Mouse (Mus musculus): Measurements from ENCODE around the gene Gna15. TPM values are rescaled to one million over a fixed set of nuclear protein-coding genes. Genes with fewer than 3 reads are reported as not detected.

Gene Gna15
- polyA plus RNA-seq, 1 experiment from 2014 or later = 0.63 TPM

GRCm38 (mm10) chr10:81463531-81463930 is 60.5 kb downstream of the Gna15 start:
- 72% methylated on average over 4 of the region's 4 CpGs for WGBS
- Histone ChIP-seq H3K4me3 (peak overlapping the region; percentile 56; the same call in 1 of the 2 replicates), H3K36me3 (no peaks in the 10 kb centered on the region), H3K4me1 (replicated peaks) (peaks cover 45% of the 10 kb centered on the region), H3K9me3 (no peaks in the 10 kb centered on the region), H3K27ac (no peak overlapping the region), H3K27me3 (ENCODE audit: insufficient read depth, poor library complexity, severe bottlenecking) (peaks cover 100% of the 10 kb centered on the region)
- DNase-seq (ENCODE audit: low spot score) = peak; percentile 3

DNA sequence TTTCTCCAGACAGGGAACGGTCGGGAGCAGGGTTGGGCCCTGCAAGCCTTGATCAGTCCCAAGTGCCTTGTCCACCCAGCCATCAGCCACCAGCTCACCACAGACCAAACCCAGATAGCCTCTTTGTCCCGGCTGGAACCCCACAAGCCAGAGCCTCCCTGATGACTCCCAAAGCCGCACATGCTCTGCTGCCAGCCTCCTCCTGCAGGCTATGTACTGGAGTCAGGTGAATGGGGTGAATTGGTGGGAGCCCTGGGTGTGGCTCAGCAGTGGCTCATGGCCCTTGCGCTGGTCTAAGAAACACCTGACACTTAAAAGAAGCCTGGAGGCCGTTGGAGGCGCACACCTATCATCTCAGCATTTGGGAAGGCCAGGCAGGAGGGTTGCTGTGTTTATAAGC is 61.1 kb downstream of the Gna15 start:
- Histone ChIP-seq H3K4me3 (no peak overlapping the region), H3K27ac (no peak overlapping the region)
- no peak for DNase-seq (ENCODE audit: low spot score)

DNA sequence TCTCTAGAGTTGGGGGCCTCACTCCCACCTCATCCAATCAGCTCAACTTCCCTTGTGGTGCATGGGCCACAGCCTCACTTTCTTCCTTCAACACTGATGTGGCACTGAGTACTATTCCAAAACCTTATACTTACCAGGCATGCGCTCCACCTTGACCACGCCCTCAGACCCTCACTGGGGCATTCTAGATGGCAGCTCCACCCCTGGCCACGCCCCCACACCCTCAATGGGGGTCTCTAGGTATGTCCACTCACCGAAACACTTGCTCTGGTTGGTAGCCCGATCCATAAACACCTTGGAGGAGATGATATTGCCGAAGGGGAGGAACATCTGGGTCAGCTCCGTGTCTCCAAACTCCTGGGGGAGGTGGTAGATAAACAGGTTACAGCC is 61.6 kb downstream of the Gna15 start:
- peaks cover 37% of the 10 kb centered on the region for H3K4me1 ChIP-seq (replicated peaks)
- no peak overlapping the region for H3K4me3 ChIP-seq
- H3K36me3 ChIP-seq = no peaks in the 10 kb centered on the region
- WGBS = 39% methylated on average over 7 of the region's 7 CpGs
- DNase-seq (ENCODE audit: low spot score) = no peak
- no peaks in the 10 kb centered on the region for H3K9me3 ChIP-seq
- H3K27ac ChIP-seq = no peak overlapping the region
- H3K27me3 ChIP-seq (ENCODE audit: insufficient read depth, poor library complexity, severe bottlenecking) = peaks cover 100% of the 10 kb centered on the region

More for the DNA sequence above, 61.1 kb downstream of the Gna15 start:
- Histone ChIP-seq H3K27me3 (ENCODE audit: insufficient read depth, poor library complexity, severe bottlenecking) (peaks cover 100% of the 10 kb centered on the region), H3K36me3 (no peaks in the 10 kb centered on the region), H3K4me1 (replicated peaks) (peaks cover 42% of the 10 kb centered on the region), H3K9me3 (no peaks in the 10 kb centered on the region)
- 83% methylated on average over 7 of the region's 7 CpGs for WGBS

DNA sequence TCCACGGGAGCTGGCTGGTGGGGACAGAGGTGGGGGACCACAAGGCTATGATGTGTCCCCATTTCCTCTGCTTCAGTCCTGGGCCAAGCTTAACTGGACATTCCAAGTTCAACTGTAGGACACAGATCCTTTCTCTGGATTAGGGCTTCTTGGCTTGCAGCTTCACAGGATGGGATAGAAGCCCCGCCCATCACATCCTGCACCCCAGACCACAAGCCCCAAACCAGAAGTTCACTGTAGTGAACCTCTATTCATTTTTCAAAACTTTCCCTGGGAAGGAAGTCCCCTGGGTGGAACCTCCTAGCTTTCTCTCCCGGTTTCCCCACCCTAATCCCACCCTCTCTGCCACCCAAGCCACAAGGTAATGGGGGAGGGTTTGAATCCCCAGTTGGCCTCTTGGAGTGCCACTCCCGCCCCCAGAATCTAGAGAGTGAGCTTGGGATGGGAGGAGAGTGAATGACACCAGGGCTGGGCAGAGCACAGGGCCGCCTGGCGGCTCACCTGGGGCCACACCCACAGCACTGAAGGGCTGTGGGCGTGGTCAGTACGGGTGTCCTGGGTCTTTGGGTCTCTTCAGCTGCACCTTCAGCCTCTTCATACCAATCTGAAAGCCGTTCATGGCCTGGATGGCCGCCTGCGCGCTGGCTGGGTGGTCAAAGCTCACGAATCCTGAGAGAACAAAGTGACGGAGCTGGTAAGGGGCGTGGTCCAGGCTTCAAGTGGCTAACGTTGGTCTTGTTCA is 62.2 kb downstream of the Gna15 start:
- Histone ChIP-seq H3K27ac (no peak overlapping the region), H3K4me1 (replicated peaks) (peaks cover 37% of the 10 kb centered on the region), H3K36me3 (no peaks in the 10 kb centered on the region), H3K9me3 (no peaks in the 10 kb centered on the region), H3K27me3 (ENCODE audit: insufficient read depth, poor library complexity, severe bottlenecking) (peaks cover 100% of the 10 kb centered on the region), H3K4me3 (no peak overlapping the region)
- WGBS = 8% methylated on average over 16 of the region's 16 CpGs
- no peak for DNase-seq (ENCODE audit: low spot score)

DNA sequence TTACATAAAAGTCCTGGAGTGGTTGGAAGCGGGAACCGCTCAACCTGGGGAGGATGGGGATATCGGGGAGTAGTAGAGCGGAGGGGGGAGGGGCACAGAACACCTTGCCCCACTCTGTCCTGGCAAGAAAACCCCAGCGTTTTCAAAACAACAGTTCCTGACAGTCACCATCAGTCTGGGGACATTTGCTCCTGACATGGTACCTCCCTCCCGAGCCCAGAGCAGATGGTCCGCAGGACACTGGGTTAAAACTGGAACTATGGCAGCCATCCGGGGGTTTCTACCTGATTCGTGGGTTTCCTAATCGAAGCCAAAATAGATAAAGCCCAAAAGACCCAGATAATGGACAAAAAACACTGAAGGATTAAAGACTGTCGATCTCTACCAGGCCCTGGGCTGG is 63.1 kb downstream of the Gna15 start:
- H3K4me1 ChIP-seq (replicated peaks) = peaks cover 37% of the 10 kb centered on the region
- no peak overlapping the region for H3K4me3 ChIP-seq
- peaks cover 100% of the 10 kb centered on the region for H3K27me3 ChIP-seq (ENCODE audit: insufficient read depth, poor library complexity, severe bottlenecking)
- H3K27ac ChIP-seq = no peak overlapping the region
- no peaks in the 10 kb centered on the region for H3K9me3 ChIP-seq
- no peak for DNase-seq (ENCODE audit: low spot score)
- H3K36me3 ChIP-seq = no peaks in the 10 kb centered on the region
- 39% methylated on average over 11 of the region's 11 CpGs for WGBS

GRCm38 (mm10) chr10:81460471-81460870 is 63.6 kb downstream of the Gna15 start:
- Histone ChIP-seq H3K36me3 (no peaks in the 10 kb centered on the region), H3K4me3 (no peak overlapping the region), H3K27ac (no peak overlapping the region), H3K9me3 (no peaks in the 10 kb centered on the region), H3K27me3 (ENCODE audit: insufficient read depth, poor library complexity, severe bottlenecking) (peaks cover 100% of the 10 kb centered on the region), H3K4me1 (replicated peaks) (peaks cover 39% of the 10 kb centered on the region)
- 25% methylated on average over 20 of the region's 20 CpGs for WGBS
- DNase-seq (ENCODE audit: low spot score) = no peak

DNA sequence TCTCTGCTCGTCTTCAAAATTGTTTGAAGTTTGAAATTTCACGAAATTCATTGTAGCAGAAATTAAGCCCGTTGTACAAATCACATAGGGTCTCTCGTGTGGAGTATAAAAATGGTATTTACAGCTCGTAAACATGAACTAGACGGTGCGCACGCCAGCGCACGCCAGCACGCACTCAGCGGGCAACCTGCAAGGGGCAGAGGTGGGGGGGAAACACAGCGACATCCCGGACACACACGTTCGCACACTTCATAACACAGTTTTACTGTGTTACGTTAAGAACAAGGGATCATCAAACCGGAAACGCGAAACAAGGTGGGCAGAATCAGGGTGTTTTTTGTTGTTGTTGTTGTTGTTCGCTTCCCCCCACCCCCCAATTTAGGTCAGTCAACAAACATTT is 64.6 kb downstream of the Gna15 start:
- H3K4me3 ChIP-seq = no peak overlapping the region
- H3K9me3 ChIP-seq = no peaks in the 10 kb centered on the region
- peaks cover 100% of the 10 kb centered on the region for H3K27me3 ChIP-seq (ENCODE audit: insufficient read depth, poor library complexity, severe bottlenecking)
- WGBS = 73% methylated on average over 21 of the region's 21 CpGs
- DNase-seq (ENCODE audit: low spot score) = no peak
- H3K4me1 ChIP-seq (replicated peaks) = peaks cover 32% of the 10 kb centered on the region
- H3K27ac ChIP-seq = no peak overlapping the region
- H3K36me3 ChIP-seq = no peaks in the 10 kb centered on the region

GRCm38 (mm10) chr10:81458267-81458666 is 65.8 kb downstream of the Gna15 start:
- Histone ChIP-seq H3K9me3 (no peaks in the 10 kb centered on the region), H3K4me3 (no peak overlapping the region), H3K27ac (no peak overlapping the region), H3K27me3 (ENCODE audit: insufficient read depth, poor library complexity, severe bottlenecking) (peaks cover 100% of the 10 kb centered on the region), H3K4me1 (replicated peaks) (peaks cover 22% of the 10 kb centered on the region), H3K36me3 (no peaks in the 10 kb centered on the region)
- no peak for DNase-seq (ENCODE audit: low spot score)
- 84% methylated on average over 6 of the region's 6 CpGs for WGBS

DNA sequence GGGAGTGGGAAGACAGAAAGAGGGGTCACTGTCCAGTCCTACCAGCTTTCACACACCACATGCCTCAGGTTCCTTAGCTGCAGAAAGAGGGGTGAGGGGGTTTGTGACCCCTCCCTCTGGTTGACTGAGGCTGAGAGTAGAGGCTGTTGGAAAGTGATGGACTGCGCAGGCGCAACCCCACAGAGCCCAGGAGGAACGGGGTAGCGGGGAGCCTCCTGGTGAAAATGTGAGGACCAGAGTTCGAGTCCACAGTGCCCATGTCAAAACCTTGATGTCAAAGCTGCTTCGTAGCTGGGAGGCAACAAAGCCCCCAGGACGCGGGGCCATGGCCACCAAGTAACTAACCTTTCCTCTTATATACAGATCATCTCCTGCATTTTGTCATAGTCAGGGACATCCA is 66.4 kb downstream of the Gna15 start:
- Histone ChIP-seq H3K36me3 (no peaks in the 10 kb centered on the region), H3K9me3 (no peaks in the 10 kb centered on the region), H3K27me3 (ENCODE audit: insufficient read depth, poor library complexity, severe bottlenecking) (peaks cover 100% of the 10 kb centered on the region), H3K4me3 (no peak overlapping the region), H3K4me1 (replicated peaks) (peaks cover 27% of the 10 kb centered on the region), H3K27ac (no peak overlapping the region)
- 86% methylated on average over 8 of the region's 8 CpGs for WGBS
- no peak for DNase-seq (ENCODE audit: low spot score)

DNA sequence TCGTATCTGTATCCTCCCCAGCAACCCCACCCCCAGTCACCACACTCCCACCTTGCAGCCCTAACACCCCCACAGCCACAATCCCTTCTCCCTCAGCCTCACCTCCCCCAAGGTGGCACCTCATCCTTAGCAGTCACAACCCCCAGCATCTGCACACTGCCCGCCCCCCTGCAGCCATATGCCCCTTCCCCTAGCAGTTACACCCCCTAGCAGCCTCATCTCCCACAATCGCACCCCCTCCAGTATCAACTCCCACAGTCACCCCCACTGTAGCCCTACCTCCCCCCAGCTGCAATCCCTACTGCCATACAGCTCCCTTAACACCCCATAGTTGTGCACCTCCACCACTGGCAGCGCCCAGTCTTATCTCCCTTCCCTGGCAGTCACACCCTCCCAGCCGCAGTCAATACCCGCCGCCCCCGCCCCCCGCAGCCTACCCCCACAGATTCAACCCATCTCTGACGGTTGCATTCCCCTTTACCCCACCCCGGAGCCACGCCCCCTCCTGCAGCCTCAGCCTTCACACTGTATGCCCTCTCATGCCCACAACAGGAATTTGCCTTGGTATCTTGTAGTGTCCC is 67.0 kb downstream of the Gna15 start:
- Histone ChIP-seq H3K27me3 (ENCODE audit: insufficient read depth, poor library complexity, severe bottlenecking) (peaks cover 100% of the 10 kb centered on the region), H3K36me3 (no peaks in the 10 kb centered on the region), H3K4me1 (replicated peaks) (peaks cover 30% of the 10 kb centered on the region), H3K4me3 (no peak overlapping the region), H3K9me3 (no peaks in the 10 kb centered on the region), H3K27ac (no peak overlapping the region)
- no peak for DNase-seq (ENCODE audit: low spot score)
- 59% methylated on average over 12 of the region's 12 CpGs for WGBS

DNA sequence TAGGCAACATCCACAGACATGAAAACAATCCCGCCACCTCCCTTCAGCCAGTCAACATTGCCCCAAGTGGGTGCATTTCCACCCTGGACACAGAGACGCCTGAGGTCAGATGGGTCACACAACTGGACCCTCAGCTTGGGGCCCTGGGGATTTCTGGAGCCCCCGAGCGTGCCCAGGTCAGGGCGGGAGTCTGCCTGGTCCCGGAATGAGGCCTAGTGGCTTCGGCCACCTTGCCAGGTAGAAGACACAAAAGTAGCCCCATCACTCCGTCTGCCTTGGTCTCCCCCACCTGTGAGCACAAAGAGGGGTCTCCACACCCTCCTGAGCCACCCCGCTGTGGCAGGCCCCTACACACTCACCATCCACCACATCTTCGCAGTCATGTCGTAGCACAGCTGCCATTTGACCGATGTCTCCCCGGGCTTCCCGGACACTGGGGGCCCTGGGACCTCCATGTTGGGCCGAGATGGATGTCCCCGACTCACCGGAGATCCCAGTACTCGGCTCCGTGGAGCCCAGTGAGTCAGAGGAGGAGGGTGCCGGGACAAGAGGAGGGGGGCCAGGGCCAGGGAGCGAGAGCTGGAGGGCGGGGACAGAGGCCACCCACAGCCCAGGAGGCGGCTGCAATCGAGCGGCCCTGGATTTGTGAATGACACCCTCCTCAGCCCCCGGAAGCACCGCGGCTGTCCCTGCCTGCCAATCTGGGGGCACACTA is 68.7 kb downstream of the Gna15 start, which contains the start of gene Nfic:
Gene Nfic (minus strand): TSS at position 455 of the 715 bp plus-strand sequence.
- Histone ChIP-seq H3K27ac (no peak within 1 kb of the TSS), H3K4me3 (no peak within 1 kb of the TSS), H3K9me3 (no peaks in the 10 kb centered on the region), H3K27me3 (ENCODE audit: insufficient read depth, poor library complexity, severe bottlenecking) (peaks cover 100% of the 10 kb centered on the region), H3K4me1 (replicated peaks) (peaks cover 16% of the 10 kb centered on the region), H3K36me3 (no peaks in the 10 kb centered on the region)
- DNase-seq (ENCODE audit: low spot score) = no peak
- 65% methylated on average over 28 of the region's 28 CpGs for WGBS

DNA sequence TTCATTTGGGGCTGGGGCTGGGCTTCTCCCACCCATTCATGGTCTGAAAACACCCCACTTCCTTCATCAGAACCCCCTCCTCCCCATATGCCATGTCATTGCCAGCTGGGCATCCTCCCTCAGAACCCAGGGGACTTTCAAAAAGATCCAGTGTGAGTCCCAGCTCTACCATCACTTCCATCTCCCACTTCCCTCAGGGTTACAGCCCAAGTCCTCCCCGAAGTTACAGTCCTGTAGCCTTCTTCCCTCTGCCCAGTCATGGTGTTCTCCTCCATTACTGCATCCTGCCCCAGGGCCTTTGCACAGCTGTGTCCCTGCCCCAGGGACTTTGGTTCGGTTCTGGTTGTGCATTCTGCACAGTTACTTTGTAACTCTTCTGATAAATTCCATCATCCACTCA is 69.9 kb downstream of the Gna15 start:
- Histone ChIP-seq H3K36me3 (no peaks in the 10 kb centered on the region), H3K4me1 (replicated peaks) (peaks cover 16% of the 10 kb centered on the region), H3K9me3 (no peaks in the 10 kb centered on the region), H3K27me3 (ENCODE audit: insufficient read depth, poor library complexity, severe bottlenecking) (peaks cover 89% of the 10 kb centered on the region), H3K27ac (no peak overlapping the region), H3K4me3 (no peak overlapping the region)
- no peak for DNase-seq (ENCODE audit: low spot score)
- WGBS = 75% methylated on average over 2 of the region's 2 CpGs

DNA sequence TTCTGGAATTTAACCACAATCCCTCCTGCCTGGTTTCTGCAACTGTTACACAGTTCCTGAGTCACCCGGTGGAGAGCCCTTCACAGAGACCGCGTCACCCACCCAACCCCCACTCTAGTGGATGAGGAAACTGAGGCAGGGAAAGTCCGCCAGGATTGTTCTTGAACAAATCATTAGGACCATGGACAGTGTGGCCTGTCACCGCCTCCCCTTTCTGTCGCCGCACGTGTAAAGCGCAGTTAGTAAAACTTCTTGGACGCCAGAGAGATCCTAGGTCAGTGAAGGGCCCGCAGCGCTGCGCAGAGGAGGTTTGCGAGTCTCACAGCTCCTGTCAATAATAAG is 71.1 kb downstream of the Gna15 start:
- Histone ChIP-seq H3K9me3 (no peaks in the 10 kb centered on the region), H3K27ac (no peak overlapping the region), H3K4me1 (replicated peaks) (peaks cover 16% of the 10 kb centered on the region), H3K27me3 (ENCODE audit: insufficient read depth, poor library complexity, severe bottlenecking) (peaks cover 77% of the 10 kb centered on the region), H3K36me3 (no peaks in the 10 kb centered on the region), H3K4me3 (no peak overlapping the region)
- no peak for DNase-seq (ENCODE audit: low spot score)
- WGBS = 3% methylated on average over 14 of the region's 14 CpGs

Data from hindbrain, embryonic 10.5 days (tissue).